Mouse (Mus musculus): Measurements from ENCODE around the gene Cd52.

- TF ChIP-seq CTCF (IDR thresholded peaks at IDR 0.05; ENCODE audit: low read depth, low read length) (no peak), GATA1 (IDR thresholded peaks at IDR 0.05; ENCODE audit: borderline replicate concordance, low read length) (no peak), TAL1 (conservative IDR thresholded peaks at IDR 0.05; ENCODE audit: low read depth, low read length) (no peak), POLR2AphosphoS5 (IDR thresholded peaks at IDR 0.05; ENCODE audit: insufficient replicate concordance, low read depth, low read length) (no peak), GATA2 (IDR thresholded peaks at IDR 0.05; ENCODE audit: borderline replicate concordance, low read depth, low read length) (no peak)
Observed at GRCm38 (mm10) chr4:134041317-134042123, 53.4 kb downstream of the Cd52 start.

Data from G1E (cell line).